Mouse (Mus musculus) embryonic facial prominence, embryonic 13.5 days (tissue): ENCODE measurements around the gene Tgfbr3. TPM values are rescaled to one million over a fixed set of nuclear protein-coding genes. Genes with fewer than 3 reads are reported as not detected.
A peak's percentile ranks its signal among the peaks of the same experiment; 100 is the strongest.

ENCODE experiments used
- ATAC-seq: fragments of 200-750 bp; cut with Nextera tagmentation; 2 replicates; pipeline ENCODE4 v1.8.0; 2017; ENCODE audit warnings: low read depth; ENCODE audit not compliant: insufficient number of reproducible peaks, insufficient read depth, low FRiP score, low TSS enrichment
- H3K27ac ChIP-seq: fragments of 300-500 bp; sonication (generic); 2 replicates; pipeline ENCODE4 v1.5.1; 2015; ENCODE audit warnings: moderate library complexity, mild to moderate bottlenecking, inconsistent platforms
- H3K27me3 ChIP-seq: fragments of 300-500 bp; sonication (generic); 2 replicates; pipeline ENCODE4 v1.6.1; 2015; ENCODE audit warnings: mild to moderate bottlenecking, inconsistent platforms
- H3K36me3 ChIP-seq: fragments of 300-500 bp; sonication (generic); 2 replicates; pipeline ENCODE4 v1.6.1; 2015; ENCODE audit warnings: mild to moderate bottlenecking, inconsistent platforms
- H3K4me1 ChIP-seq: fragments of 300-500 bp; sonication (generic); 2 replicates; pipeline ENCODE4 v1.6.1; 2015; ENCODE audit warnings: inconsistent platforms
- H3K4me2 ChIP-seq: fragments of 300-500 bp; sonication (generic); 2 replicates; pipeline ENCODE4 v1.6.1; 2015; ENCODE audit warnings: moderate library complexity, mild to moderate bottlenecking, inconsistent platforms
- H3K4me3 ChIP-seq: fragments of 300-500 bp; sonication (generic); 2 replicates; pipeline ENCODE4 v1.5.1; 2015; ENCODE audit warnings: mild to moderate bottlenecking, inconsistent platforms
- H3K9ac ChIP-seq: fragments of 300-500 bp; sonication (generic); 2 replicates; pipeline ENCODE4 v1.6.1; 2015; ENCODE audit warnings: mild to moderate bottlenecking, inconsistent platforms
- H3K9me3 ChIP-seq: fragments of 300-500 bp; sonication (generic); 2 replicates; pipeline ENCODE4 v1.6.1; 2016; ENCODE audit warnings: inconsistent platforms
- WGBS: fragments of 180-500 bp; shearing (Covaris S2); methylation state at CpG from one replicate; pipeline ENCODE4 v1.1.7; 2015; ENCODE audit warnings: mixed read lengths; 5-methylcytosine and 5-hydroxymethylcytosine counted together
- polyA plus RNA-seq: library from polyadenylated mRNA; unstranded; fragments of >200 nt; fragmentation: Nextera tagmentation; extraction: Ambion mirVana; gene quantifications from 2 replicates; pipeline ENCODE4 v1.2.1, GENCODE M21; 2015

Gene Tgfbr3
- polyA plus RNA-seq, 1 experiment from 2014 or later, result 35.9 TPM

GRCm38 (mm10) chr5:107181820-107182219 is 107.6 kb downstream of the Tgfbr3 start:
- peaks cover 42% of the 10 kb centered on the region for H3K4me1 ChIP-seq
- H3K9ac ChIP-seq, result no peak overlapping the region
- WGBS, result 90% methylated on average over 4 of the region's 4 CpGs
- H3K27me3 ChIP-seq, result no peaks in the 10 kb centered on the region
- no peak for ATAC-seq
- no peaks in the 10 kb centered on the region for H3K36me3 ChIP-seq
- H3K27ac ChIP-seq, result no peak overlapping the region
- no peak overlapping the region for H3K4me3 ChIP-seq
- H3K4me2 ChIP-seq, result no peak overlapping the region
- no peaks in the 10 kb centered on the region for H3K9me3 ChIP-seq

GRCm38 (mm10) chr5:107179194-107179593 is 110.2 kb downstream of the Tgfbr3 start:
- Histone ChIP-seq H3K9me3 (no peaks in the 10 kb centered on the region), H3K27me3 (no peaks in the 10 kb centered on the region), H3K9ac (no peak overlapping the region), H3K4me2 (no peak overlapping the region), H3K4me3 (no peak overlapping the region), H3K36me3 (no peaks in the 10 kb centered on the region), H3K27ac (peak overlapping the region; percentile 53), H3K4me1 (peaks cover 39% of the 10 kb centered on the region)
- no peak for ATAC-seq
- 83% methylated on average over 5 of the region's 5 CpGs for WGBS

- Histone ChIP-seq H3K4me2 (no peak overlapping the region), H3K27ac (peak overlapping the region; percentile 73), H3K4me3 (no peak overlapping the region), H3K4me1 (peaks cover 33% of the 10 kb centered on the region), H3K9ac (no peak overlapping the region), H3K27me3 (no peaks in the 10 kb centered on the region), H3K9me3 (no peaks in the 10 kb centered on the region), H3K36me3 (no peaks in the 10 kb centered on the region)
- 39% methylated on average over 6 of the region's 6 CpGs for WGBS
- 0 out of 2 replicates have a peak, but pooled peaks have one; percentile 26 for ATAC-seq
Measured at GRCm38 (mm10) chr5:107177791-107178190, 111.6 kb downstream of the Tgfbr3 start.

GRCm38 (mm10) chr5:107177248-107177647 is 112.2 kb downstream of the Tgfbr3 start:
- peak overlapping the region; percentile 73; the same call in 1 of the 2 replicates for H3K27ac ChIP-seq
- WGBS, result 55% methylated on average over 2 of the region's 2 CpGs
- no peak overlapping the region for H3K9ac ChIP-seq
- no peak for ATAC-seq
- H3K36me3 ChIP-seq, result no peaks in the 10 kb centered on the region
- no peaks in the 10 kb centered on the region for H3K9me3 ChIP-seq
- H3K27me3 ChIP-seq, result no peaks in the 10 kb centered on the region
- no peak overlapping the region for H3K4me2 ChIP-seq
- no peak overlapping the region for H3K4me3 ChIP-seq
- peaks cover 39% of the 10 kb centered on the region for H3K4me1 ChIP-seq

- no peak overlapping the region for H3K4me2 ChIP-seq
- peaks cover 42% of the 10 kb centered on the region for H3K4me1 ChIP-seq
- no peak overlapping the region for H3K4me3 ChIP-seq
- no peak overlapping the region for H3K9ac ChIP-seq
- WGBS, result 33% methylated on average over 4 of the region's 4 CpGs
- no peaks in the 10 kb centered on the region for H3K9me3 ChIP-seq
- H3K36me3 ChIP-seq, result no peaks in the 10 kb centered on the region
- no peak for ATAC-seq
- no peaks in the 10 kb centered on the region for H3K27me3 ChIP-seq
- H3K27ac ChIP-seq, result no peak overlapping the region
Measured at GRCm38 (mm10) chr5:107176796-107177195, 112.6 kb downstream of the Tgfbr3 start.

GRCm38 (mm10) chr5:107176196-107176595 is 113.2 kb downstream of the Tgfbr3 start:
- Histone ChIP-seq H3K27me3 (no peaks in the 10 kb centered on the region), H3K9ac (no peak overlapping the region), H3K4me2 (no peak overlapping the region), H3K27ac (no peak overlapping the region), H3K36me3 (no peaks in the 10 kb centered on the region), H3K9me3 (no peaks in the 10 kb centered on the region), H3K4me1 (peaks cover 46% of the 10 kb centered on the region), H3K4me3 (no peak overlapping the region)
- WGBS, result 75% methylated on average over 4 of the region's 4 CpGs
- no peak for ATAC-seq

- H3K4me1 ChIP-seq, result peaks cover 55% of the 10 kb centered on the region
- no peak overlapping the region for H3K9ac ChIP-seq
- H3K4me3 ChIP-seq, result no peak overlapping the region
- no peak overlapping the region for H3K4me2 ChIP-seq
- no peak for ATAC-seq
- H3K36me3 ChIP-seq, result no peaks in the 10 kb centered on the region
- H3K9me3 ChIP-seq, result no peaks in the 10 kb centered on the region
- no peak overlapping the region for H3K27ac ChIP-seq
- no peaks in the 10 kb centered on the region for H3K27me3 ChIP-seq
Measured at GRCm38 (mm10) chr5:107174188-107174587, 115.2 kb downstream of the Tgfbr3 start.

- H3K9me3 ChIP-seq, result no peaks in the 10 kb centered on the region
Measured at GRCm38 (mm10) chr5:107173483-107173882, 115.9 kb downstream of the Tgfbr3 start.

GRCm38 (mm10) chr5:107171861-107172260 is 117.6 kb downstream of the Tgfbr3 start:
- H3K9me3 ChIP-seq, result no peaks in the 10 kb centered on the region

More at GRCm38 (mm10) chr5:107173483-107173882, 115.9 kb downstream of the Tgfbr3 start:
- no peak overlapping the region for H3K4me3 ChIP-seq
- H3K9ac ChIP-seq, result no peak overlapping the region
- H3K4me1 ChIP-seq, result peaks cover 57% of the 10 kb centered on the region
- no peak overlapping the region for H3K4me2 ChIP-seq
- ATAC-seq, result no peak
- H3K27me3 ChIP-seq, result no peaks in the 10 kb centered on the region
- H3K27ac ChIP-seq, result no peak overlapping the region
- H3K36me3 ChIP-seq, result no peaks in the 10 kb centered on the region
- 72% methylated on average over 2 of the region's 2 CpGs for WGBS

GRCm38 (mm10) chr5:107169796-107170195 is 119.6 kb downstream of the Tgfbr3 start:
- ATAC-seq, result no peak
- H3K4me1 ChIP-seq, result peaks cover 78% of the 10 kb centered on the region
- H3K27ac ChIP-seq, result no peak overlapping the region; the same call in 1 of the 2 replicates

More at GRCm38 (mm10) chr5:107171861-107172260, 117.6 kb downstream of the Tgfbr3 start:
- H3K36me3 ChIP-seq, result no peaks in the 10 kb centered on the region
- H3K9ac ChIP-seq, result no peak overlapping the region
- 69% methylated on average over 7 of the region's 7 CpGs for WGBS
- peak overlapping the region; percentile 1; the same call in 1 of the 2 replicates for H3K27ac ChIP-seq
- H3K4me1 ChIP-seq, result peaks cover 59% of the 10 kb centered on the region
- no peaks in the 10 kb centered on the region for H3K27me3 ChIP-seq
- no peak overlapping the region for H3K4me3 ChIP-seq
- no peak overlapping the region for H3K4me2 ChIP-seq
- no peak for ATAC-seq

GRCm38 (mm10) chr5:107167872-107168300 is 121.5 kb downstream of the Tgfbr3 start:
- H3K9me3 ChIP-seq, result no peaks in the 10 kb centered on the region
- no peak overlapping the region for H3K9ac ChIP-seq
- peaks cover 89% of the 10 kb centered on the region for H3K4me1 ChIP-seq
- no peaks in the 10 kb centered on the region for H3K27me3 ChIP-seq
- no peaks in the 10 kb centered on the region for H3K36me3 ChIP-seq
- peak; percentile 83 for ATAC-seq
- H3K27ac ChIP-seq, result peak overlapping the region; percentile 90
- H3K4me3 ChIP-seq, result no peak overlapping the region
- WGBS, result 17% methylated on average over 8 of the region's 8 CpGs
- H3K4me2 ChIP-seq, result peak overlapping the region; percentile 27

More at GRCm38 (mm10) chr5:107169796-107170195, 119.6 kb downstream of the Tgfbr3 start:
- Histone ChIP-seq H3K4me3 (no peak overlapping the region), H3K9me3 (no peaks in the 10 kb centered on the region), H3K36me3 (no peaks in the 10 kb centered on the region), H3K4me2 (no peak overlapping the region), H3K27me3 (no peaks in the 10 kb centered on the region), H3K9ac (no peak overlapping the region)
- WGBS, result 72% methylated on average over 5 of the region's 5 CpGs

GRCm38 (mm10) chr5:107167373-107167772 is 122.1 kb downstream of the Tgfbr3 start:
- Histone ChIP-seq H3K4me3 (peak overlapping the region; percentile 5), H3K4me2 (peak overlapping the region; percentile 27), H3K9me3 (no peaks in the 10 kb centered on the region), H3K36me3 (no peaks in the 10 kb centered on the region), H3K9ac (0 out of 2 replicates have a peak overlapping the region, but pooled peaks have one; percentile 23), H3K4me1 (peaks cover 88% of the 10 kb centered on the region), H3K27ac (peak overlapping the region; percentile 90), H3K27me3 (no peaks in the 10 kb centered on the region)
- no peak for ATAC-seq
- 22% methylated on average over 12 of the region's 12 CpGs for WGBS
